Mouse (Mus musculus) heart, postnatal 4 days (tissue): Measurements from ENCODE around the gene Nprl2. TPM values are rescaled to one million over a fixed set of nuclear protein-coding genes. Genes with fewer than 3 reads are reported as not detected.
A peak's percentile ranks its signal among the peaks of the same experiment; 100 is the strongest.

Experiments used
- DNase-seq: peaks from one replicate; pipeline ENCODE4 v3.0.0; 2021
- total RNA-seq, 2 experiments: library from RNA; stranded (reverse); gene quantifications; 2 replicates each; pipeline ENCODE4 v1.2.3; 2021

The Nprl2 gene
- total RNA-seq: 10 to 100 TPM; 12.0 TPM

GRCm38 (mm10) chr9:107541474-107542351 lies at the start of gene Nprl2, which contains the start of gene Cyb561d2:
TSS of gene Nprl2 (plus strand) at chr9:107542226.
TSS of gene Cyb561d2 (minus strand) at chr9:107542193.
- peak; percentile 96 for DNase-seq

- no peak for DNase-seq
Observed at GRCm38 (mm10) chr9:107493511-107493910, 48.5 kb upstream of the Nprl2 start.

GRCm38 (mm10) chr9:107494238-107494637 lies 47.8 kb upstream of the Nprl2 start:
- DNase-seq: no peak

- no peak for DNase-seq
Observed at GRCm38 (mm10) chr9:107496359-107496758, 45.7 kb upstream of the Nprl2 start.

GRCm38 (mm10) chr9:107500708-107501286 lies 41.2 kb upstream of the Nprl2 start:
- DNase-seq: no peak

GRCm38 (mm10) chr9:107502131-107502846 lies 39.7 kb upstream of the Nprl2 start:
- DNase-seq: no peak

- DNase-seq: peak; percentile 29
Observed at GRCm38 (mm10) chr9:107504662-107505537, 37.1 kb upstream of the Nprl2 start.

GRCm38 (mm10) chr9:107508266-107508665 lies 33.8 kb upstream of the Nprl2 start:
- no peak for DNase-seq

- no peak for DNase-seq
Observed at GRCm38 (mm10) chr9:107510384-107511100, 31.5 kb upstream of the Nprl2 start.

- DNase-seq: no peak
Observed at GRCm38 (mm10) chr9:107511436-107511835, 30.6 kb upstream of the Nprl2 start.

- no peak for DNase-seq
Observed at GRCm38 (mm10) chr9:107512326-107512725, 29.7 kb upstream of the Nprl2 start.

- DNase-seq: peak; percentile 92
Observed at GRCm38 (mm10) chr9:107514303-107514955, 27.6 kb upstream of the Nprl2 start.

GRCm38 (mm10) chr9:107520331-107520730 lies 21.7 kb upstream of the Nprl2 start:
- no peak for DNase-seq

GRCm38 (mm10) chr9:107521190-107521589 lies 20.8 kb upstream of the Nprl2 start:
- DNase-seq: no peak

GRCm38 (mm10) chr9:107521711-107522399 lies 20.2 kb upstream of the Nprl2 start:
- no peak for DNase-seq

GRCm38 (mm10) chr9:107522400-107522711 lies 19.7 kb upstream of the Nprl2 start:
- DNase-seq: no peak

- peak; percentile 82 for DNase-seq
Observed at GRCm38 (mm10) chr9:107526198-107527026, 15.6 kb upstream of the Nprl2 start.

- peak; percentile 92 for DNase-seq
Observed at GRCm38 (mm10) chr9:107533791-107534407, 8.1 kb upstream of the Nprl2 start, which contains the start of gene Tmem115. TSS of gene Tmem115 (plus strand) at chr9:107533945.
